Mouse (Mus musculus): Measurements from ENCODE around the gene Otud4.

DNA sequence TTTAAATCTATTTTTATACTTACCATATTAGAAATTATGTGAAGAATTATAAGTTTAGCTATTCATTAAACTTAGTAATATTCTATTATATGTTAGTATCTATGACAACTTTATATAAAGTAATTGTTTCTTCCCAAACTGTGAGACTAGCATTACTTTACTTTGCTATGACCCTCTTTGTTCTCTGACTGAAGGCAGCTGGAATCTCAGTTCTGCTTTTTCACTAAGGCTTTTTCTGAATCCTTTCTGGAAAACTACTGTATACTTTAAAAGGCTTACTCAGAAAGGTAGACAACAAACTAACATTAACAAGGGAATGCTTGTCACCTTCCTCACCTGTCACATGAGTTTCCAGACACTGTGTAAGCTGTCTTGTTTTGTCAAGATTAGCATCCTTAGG lies 83.9 kb downstream of the Otud4 start:
- TF ChIP-seq CTCF (IDR thresholded peaks at IDR 0.05; ENCODE audit: control insufficient read depth, insufficient read depth, low read length) (no peak), POLR2A (IDR thresholded peaks at IDR 0.05; ENCODE audit: borderline replicate concordance, control insufficient read depth, low read depth, low read length) (no peak)

Data from bone marrow, adult 2 months (tissue).